Mouse (Mus musculus) liver, embryonic 14.5 days (tissue): ENCODE measurements around the gene Arid1b.

Experiments
- CTCF ChIP-seq: IDR thresholded peaks from 2 replicates; pipeline ENCODE4 v1.5.1; 2016; ENCODE audit warnings: antibody characterized with exemption, low read depth, control low read depth
- EP300 ChIP-seq: IDR thresholded peaks from 2 replicates; pipeline ENCODE4 v1.6.1; 2016; ENCODE audit warnings: antibody characterized with exemption, low read depth

DNA sequence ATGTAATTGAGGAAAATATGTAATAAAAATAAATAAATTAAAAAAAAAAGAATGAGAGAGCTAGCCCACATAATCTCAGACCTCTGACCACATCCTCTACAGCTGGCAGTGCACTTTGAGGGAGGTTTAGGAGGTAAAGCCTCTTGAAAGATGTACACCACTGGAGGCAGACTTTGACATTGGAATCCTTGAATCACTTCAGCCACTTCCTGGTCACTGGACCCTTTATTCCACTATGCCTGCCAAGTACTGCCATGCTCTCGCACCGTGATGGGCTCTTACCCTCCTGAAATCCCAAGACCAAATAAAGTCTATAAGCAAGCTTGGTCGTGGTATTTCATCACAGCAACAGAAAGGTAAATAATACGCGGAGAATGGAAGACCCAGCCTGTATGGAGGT is 25.3 kb upstream of the Arid1b start:
- no peak for TF ChIP-seq EP300
- no peak for TF ChIP-seq CTCF
